Mouse (Mus musculus): Measurements from ENCODE around the gene Chaf1b. TPM values are rescaled to one million over a fixed set of nuclear protein-coding genes. Genes with fewer than 3 reads are reported as not detected.

Gene Chaf1b
- polyA plus RNA-seq, 1 experiment from 2014 or later = 51.8 TPM

- Histone ChIP-seq H3K9me3 (ENCODE audit: control insufficient read depth, low read length) (no peaks in the 10 kb centered on the region), H3K4me3 (ENCODE audit: low read depth, low read length) (no peak overlapping the region), H3K4me1 (ENCODE audit: control insufficient read depth, insufficient read depth, low read length) (peaks cover 3% of the 10 kb centered on the region; the same call in 1 of the 2 replicates), H3K27ac (replicated peaks; ENCODE audit: low read depth, low read length) (no peak overlapping the region), H3K9ac (ENCODE audit: low read depth, low read length) (no peak overlapping the region), H3K4me2 (ENCODE audit: low read depth, low read length) (no peak overlapping the region), H3K27me3 (replicated peaks; ENCODE audit: control insufficient read depth, insufficient read depth, low read length) (no peaks in the 10 kb centered on the region), H3K36me3 (ENCODE audit: control insufficient read depth, insufficient read depth, low read length) (0 out of 2 replicates have a peak, but pooled peaks cover 7% of the 10 kb centered on the region)
- ATAC-seq (ENCODE audit: low read depth) (no peak), DNase-seq (ENCODE audit: low spot score) (no peak)
- 94% methylated on average over 8 of the region's 8 CpGs for WGBS
Measured at GRCm38 (mm10) chr16:93908196-93908595, 24.5 kb downstream of the Chaf1b start.

GRCm38 (mm10) chr16:93909936-93910335 is 26.2 kb downstream of the Chaf1b start:
- Histone ChIP-seq H3K9me3 (ENCODE audit: control insufficient read depth, low read length) (no peaks in the 10 kb centered on the region), H3K36me3 (ENCODE audit: control insufficient read depth, insufficient read depth, low read length) (no peaks in the 10 kb centered on the region), H3K4me1 (ENCODE audit: control insufficient read depth, insufficient read depth, low read length) (peaks cover 6% of the 10 kb centered on the region; the same call in 1 of the 2 replicates), H3K4me2 (ENCODE audit: low read depth, low read length) (no peak overlapping the region), H3K27ac (replicated peaks; ENCODE audit: low read depth, low read length) (no peak overlapping the region), H3K27me3 (replicated peaks; ENCODE audit: control insufficient read depth, insufficient read depth, low read length) (no peaks in the 10 kb centered on the region), H3K9ac (ENCODE audit: low read depth, low read length) (no peak overlapping the region), H3K4me3 (ENCODE audit: low read depth, low read length) (no peak overlapping the region)
- 82% methylated on average over 3 of the region's 3 CpGs for WGBS
- DNase-seq (ENCODE audit: low spot score) = no peak
- no peak for ATAC-seq (ENCODE audit: low read depth)

GRCm38 (mm10) chr16:93910735-93911665 is 27.3 kb downstream of the Chaf1b start:
- Histone ChIP-seq H3K27me3 (replicated peaks; ENCODE audit: control insufficient read depth, insufficient read depth, low read length) (no peaks in the 10 kb centered on the region), H3K9me3 (ENCODE audit: control insufficient read depth, low read length) (no peaks in the 10 kb centered on the region), H3K4me3 (ENCODE audit: low read depth, low read length) (no peak overlapping the region), H3K9ac (ENCODE audit: low read depth, low read length) (no peak overlapping the region), H3K27ac (replicated peaks; ENCODE audit: low read depth, low read length) (no peak overlapping the region), H3K4me1 (ENCODE audit: control insufficient read depth, insufficient read depth, low read length) (peaks cover 6% of the 10 kb centered on the region; the same call in 1 of the 2 replicates), H3K36me3 (ENCODE audit: control insufficient read depth, insufficient read depth, low read length) (no peaks in the 10 kb centered on the region), H3K4me2 (ENCODE audit: low read depth, low read length) (no peak overlapping the region)
- 64% methylated on average over 27 of the region's 28 CpGs for WGBS
- ATAC-seq (ENCODE audit: low read depth) (no peak), DNase-seq (ENCODE audit: low spot score) (no peak)

GRCm38 (mm10) chr16:93912158-93912557 is 28.5 kb downstream of the Chaf1b start:
- Histone ChIP-seq H3K9me3 (ENCODE audit: control insufficient read depth, low read length) (no peaks in the 10 kb centered on the region), H3K9ac (ENCODE audit: low read depth, low read length) (no peak overlapping the region), H3K27me3 (replicated peaks; ENCODE audit: control insufficient read depth, insufficient read depth, low read length) (no peaks in the 10 kb centered on the region), H3K36me3 (ENCODE audit: control insufficient read depth, insufficient read depth, low read length) (no peaks in the 10 kb centered on the region), H3K4me2 (ENCODE audit: low read depth, low read length) (no peak overlapping the region), H3K27ac (replicated peaks; ENCODE audit: low read depth, low read length) (no peak overlapping the region), H3K4me3 (ENCODE audit: low read depth, low read length) (no peak overlapping the region), H3K4me1 (ENCODE audit: control insufficient read depth, insufficient read depth, low read length) (peaks cover 3% of the 10 kb centered on the region; the same call in 1 of the 2 replicates)
- 51% methylated on average over 5 of the region's 5 CpGs for WGBS
- ATAC-seq (ENCODE audit: low read depth) (no peak), DNase-seq (ENCODE audit: low spot score) (no peak)

- no peak overlapping the region for H3K27ac ChIP-seq (replicated peaks; ENCODE audit: low read depth, low read length)
- H3K27me3 ChIP-seq (replicated peaks; ENCODE audit: control insufficient read depth, insufficient read depth, low read length) = no peaks in the 10 kb centered on the region
- no peaks in the 10 kb centered on the region for H3K9me3 ChIP-seq (ENCODE audit: control insufficient read depth, low read length)
- DNase-seq (ENCODE audit: low spot score) (no peak), ATAC-seq (ENCODE audit: low read depth) (no peak)
- H3K36me3 ChIP-seq (ENCODE audit: control insufficient read depth, insufficient read depth, low read length) = no peaks in the 10 kb centered on the region
- H3K9ac ChIP-seq (ENCODE audit: low read depth, low read length) = no peak overlapping the region
- H3K4me1 ChIP-seq (ENCODE audit: control insufficient read depth, insufficient read depth, low read length) = peaks cover 3% of the 10 kb centered on the region; the same call in 1 of the 2 replicates
- 65% methylated on average over 3 of the region's 3 CpGs for WGBS
- H3K4me3 ChIP-seq (ENCODE audit: low read depth, low read length) = no peak overlapping the region
- H3K4me2 ChIP-seq (ENCODE audit: low read depth, low read length) = no peak overlapping the region
Measured at GRCm38 (mm10) chr16:93912808-93913207, 29.1 kb downstream of the Chaf1b start.

- DNase-seq (ENCODE audit: low spot score) (peak; percentile 51), ATAC-seq (ENCODE audit: low read depth) (0 out of 2 replicates have a peak, but pooled peaks have one; percentile 23)
- H3K9me3 ChIP-seq (ENCODE audit: control insufficient read depth, low read length) = no peaks in the 10 kb centered on the region
- H3K4me1 ChIP-seq (ENCODE audit: control insufficient read depth, insufficient read depth, low read length) = peaks cover 3% of the 10 kb centered on the region; the same call in 1 of the 2 replicates
- H3K27ac ChIP-seq (replicated peaks; ENCODE audit: low read depth, low read length) = no peak overlapping the region
- no peaks in the 10 kb centered on the region for H3K27me3 ChIP-seq (replicated peaks; ENCODE audit: control insufficient read depth, insufficient read depth, low read length)
- no peak overlapping the region for H3K4me3 ChIP-seq (ENCODE audit: low read depth, low read length)
- 66% methylated on average over 10 of the region's 10 CpGs for WGBS
- no peaks in the 10 kb centered on the region for H3K36me3 ChIP-seq (ENCODE audit: control insufficient read depth, insufficient read depth, low read length)
- no peak overlapping the region for H3K4me2 ChIP-seq (ENCODE audit: low read depth, low read length)
- no peak overlapping the region for H3K9ac ChIP-seq (ENCODE audit: low read depth, low read length)
Measured at GRCm38 (mm10) chr16:93913881-93914576, 30.3 kb downstream of the Chaf1b start.

- no peaks in the 10 kb centered on the region for H3K36me3 ChIP-seq (ENCODE audit: control insufficient read depth, insufficient read depth, low read length)
- DNase-seq (ENCODE audit: low spot score) = no peak
Measured at GRCm38 (mm10) chr16:93915338-93915849, 31.7 kb downstream of the Chaf1b start.

More at GRCm38 (mm10) chr16:93915338-93915849, 31.7 kb downstream of the Chaf1b start:
- H3K4me1 ChIP-seq (ENCODE audit: control insufficient read depth, insufficient read depth, low read length) = peaks cover 3% of the 10 kb centered on the region; the same call in 1 of the 2 replicates
- no peaks in the 10 kb centered on the region for H3K27me3 ChIP-seq (replicated peaks; ENCODE audit: control insufficient read depth, insufficient read depth, low read length)
- no peak overlapping the region for H3K9ac ChIP-seq (ENCODE audit: low read depth, low read length)
- H3K27ac ChIP-seq (replicated peaks; ENCODE audit: low read depth, low read length) = no peak overlapping the region
- no peak overlapping the region for H3K4me3 ChIP-seq (ENCODE audit: low read depth, low read length)
- ATAC-seq (ENCODE audit: low read depth) = no peak
- no peaks in the 10 kb centered on the region for H3K9me3 ChIP-seq (ENCODE audit: control insufficient read depth, low read length)
- WGBS = 31% methylated on average over 10 of the region's 10 CpGs
- H3K4me2 ChIP-seq (ENCODE audit: low read depth, low read length) = no peak overlapping the region
